Mouse (Mus musculus): Measurements from ENCODE around the gene BC005537.

BC005537 gene

GRCm38 (mm10) chr13:24844983-24845955 lies 43.8 kb downstream of the BC005537 start, which contains the start of gene D130043K22Rik:
D130043K22Rik (plus strand) TSS chr13:24845135.
- peak; percentile 17 for DNase-seq (ENCODE audit: low read depth)

- DNase-seq (ENCODE audit: low read depth): no peak
Measured at GRCm38 (mm10) chr13:24849318-24849717, 47.9 kb downstream of the BC005537 start.

GRCm38 (mm10) chr13:24851989-24852388 lies 50.5 kb downstream of the BC005537 start:
- DNase-seq (ENCODE audit: low read depth): no peak

GRCm38 (mm10) chr13:24852570-24852969 lies 51.1 kb downstream of the BC005537 start:
- DNase-seq (ENCODE audit: low read depth): no peak

- DNase-seq (ENCODE audit: low read depth): no peak
Measured at GRCm38 (mm10) chr13:24859115-24859514, 57.7 kb downstream of the BC005537 start.

- DNase-seq (ENCODE audit: low read depth): no peak
Measured at GRCm38 (mm10) chr13:24861084-24861483, 59.6 kb downstream of the BC005537 start.

- no peak for DNase-seq (ENCODE audit: low read depth)
Measured at GRCm38 (mm10) chr13:24862021-24862420, 60.6 kb downstream of the BC005537 start.

- peak; percentile 53 for DNase-seq (ENCODE audit: low read depth)
Measured at GRCm38 (mm10) chr13:24862520-24862919, 61.1 kb downstream of the BC005537 start.

Measured in c-Kit-positive CD71-negative TER-119-negative erythroid progenitor cells, embryonic 14.5 days (primary cell).